ENCODE assay signal across 8 mouse cellular contexts in genomic region chr16:29579167-29579786, GRCm38 (mm10). TPM values are rescaled to one million over a fixed set of nuclear protein-coding genes. Genes with fewer than 3 reads are reported as not detected.
A peak's percentile ranks its signal among the peaks of the same experiment; 100 is the strongest.
DNase-seq lines count a peak whose midpoint lies in the region; ATAC-seq lines count a peak whose summit lies in the region.

TSS of gene Opa1 (plus strand) at chr16:29579334.

- H3K9ac ChIP-seq in hindbrain, embryonic 16.5 days (ENCODE audit: low read depth, low read length), result peak within 1 kb of the TSS; percentile 89

- no peak within 1 kb of the TSS; the same call in 1 of the 2 replicates for H3K27ac ChIP-seq in hindbrain, embryonic 16.5 days (ENCODE audit: low read depth, low read length)
- H3K27ac ChIP-seq in macrophage, result peak within 1 kb of the TSS; percentile 45

- under 1% methylated on average over 39 of the region's 39 CpGs for WGBS in hindbrain, embryonic 16.5 days
- under 1% methylated on average over 39 of the region's 39 CpGs for WGBS in macrophage (ENCODE audit: missing documents)

- DNase-seq in WW6 (ENCODE audit: low read depth, low spot score), result peak; percentile 87
- peak; percentile 99 for DNase-seq in cerebellum, postnatal 4 days (ENCODE audit: low spot score in 2 of 2)
- DNase-seq in gastrocnemius, adult 18-20 months (ENCODE audit: low spot score), result peak; percentile 98
- DNase-seq in left cerebral cortex, adult 18-20 months (ENCODE audit: low spot score in 2 of 2), result peak; percentile 92 to 97
- peak; percentile 95 for DNase-seq in right cerebral cortex, adult 18-20 months
- DNase-seq in urinary bladder, postnatal 10 days (ENCODE audit: low spot score), result peak; percentile 90

- H3K4me1 ChIP-seq in hindbrain, embryonic 16.5 days (ENCODE audit: control insufficient read depth, insufficient read depth, low read depth, low read length), result peaks cover 7% of the 10 kb centered on the region

- no peaks in the 10 kb centered on the region for H3K27me3 ChIP-seq in hindbrain, embryonic 16.5 days (replicated peaks; ENCODE audit: control insufficient read depth, insufficient read depth, low read length)

- peak; percentile 98 for ATAC-seq in hindbrain, embryonic 16.5 days

- H3K9me3 ChIP-seq in hindbrain, embryonic 16.5 days (ENCODE audit: control insufficient read depth, low read length), result no peaks in the 10 kb centered on the region

- H3K79me2 ChIP-seq in macrophage (ENCODE audit: inconsistent target), result peaks cover 41% of the 10 kb centered on the region

- no peaks in the 10 kb centered on the region for H3K36me3 ChIP-seq in hindbrain, embryonic 16.5 days (ENCODE audit: control insufficient read depth, insufficient read depth, low read length)
- H3K36me3 ChIP-seq in macrophage (ENCODE audit: inconsistent target), result no peaks in the 10 kb centered on the region

- H3K4me2 ChIP-seq in hindbrain, embryonic 16.5 days (ENCODE audit: low read length), result peak within 1 kb of the TSS; percentile 88

- peak within 1 kb of the TSS; percentile 87 for H3K4me3 ChIP-seq in hindbrain, embryonic 16.5 days (ENCODE audit: low read length)
- peak within 1 kb of the TSS; percentile 98 for H3K4me3 ChIP-seq in macrophage (ENCODE audit: inconsistent target)

RNA-seq across cellular contexts. Expression of gene Opa1, which starts in this region (rescaled TPM):
- total RNA-seq in gastrocnemius, adult 18-20 months (2021), result 10 to 100 TPM; 83.0 to 86.5 TPM
- 41.6 and 48.1 TPM in 2 replicates for polyA plus RNA-seq in hindbrain, embryonic 16.5 days (2015; fragmentation: Nextera tagmentation; extraction: Ambion mirVana)
- 100 to 1,000 TPM; 102 to 111 TPM for total RNA-seq in left cerebral cortex, adult 18-20 months (2021)
- 100 to 1,000 TPM in 22 of 26 experiments, 10 to 100 TPM in 4; 75.6 to 176 (median 129) TPM for total RNA-seq in macrophage (2018; cell fraction: chromatin; rRNA removed)
- 10 to 100 TPM; 28.8 to 45.9 (median 38.8) TPM for total RNA-seq in macrophage (2018; cell fraction: cytosol; rRNA removed)
- total RNA-seq in macrophage (2018; cell fraction: nucleus; rRNA removed), result 10 to 100 TPM; 46.4 to 97.6 (median 69.5) TPM
- polyA plus RNA-seq in macrophage (2018), result 24.8 to 36.2 TPM (median 28.9 TPM) in 3 replicates
